Mouse (Mus musculus) right cerebral cortex, postnatal 14 days (tissue): Measurements from ENCODE around the gene Ebi3.

Source experiments
- DNase-seq: peaks from one replicate; pipeline ENCODE4 v3.0.0; 2022

Ebi3 gene

DNA sequence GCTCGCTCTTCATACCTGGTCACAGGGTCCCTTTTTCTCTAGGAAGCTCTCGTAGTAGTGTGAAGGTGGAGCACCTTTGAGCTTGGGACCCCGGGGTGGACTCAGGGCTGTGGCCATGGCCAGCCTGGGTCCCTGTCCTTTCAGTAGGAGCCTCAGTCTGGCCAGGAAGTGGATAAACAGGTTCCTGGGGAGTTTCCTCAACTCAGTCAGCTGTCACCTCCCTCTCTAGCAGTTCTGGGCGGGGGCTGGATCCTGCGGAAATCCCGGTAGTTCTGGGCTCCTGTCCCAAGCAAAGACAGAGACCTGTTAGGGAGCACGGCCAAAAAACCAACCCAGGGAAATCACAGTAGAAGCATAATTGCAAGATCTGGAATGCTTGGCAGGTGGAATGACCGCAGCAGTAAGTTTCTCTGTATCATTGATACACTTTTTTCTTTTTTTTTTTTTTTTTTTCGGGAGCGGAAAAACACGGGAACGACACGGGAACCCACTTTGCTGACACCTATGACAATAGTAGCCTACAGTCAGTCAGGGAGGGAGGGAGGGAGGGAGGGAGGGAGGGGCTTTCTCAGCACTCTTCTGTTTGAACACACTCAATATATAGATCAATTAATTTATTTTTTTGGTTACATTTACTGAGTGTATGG lies 53.1 kb downstream of the Ebi3 start, which contains the start of the genes Stap2 and Mpnd:
TSS of gene Stap2 (minus strand) at position 170 of the 647 bp plus-strand sequence.
TSS of gene Mpnd (plus strand) at position 297 of the 647 bp plus-strand sequence.
- no peak for DNase-seq
